Mouse (Mus musculus) thymus, adult 2 months (tissue): ENCODE results near the gene Map3k3. TPM values are rescaled to one million over a fixed set of nuclear protein-coding genes. Genes with fewer than 3 reads are reported as not detected.
A peak's percentile ranks its signal among the peaks of the same experiment; 100 is the strongest.

Experiments
- DNase-seq: peaks from one replicate; pipeline ENCODE4 v3.0.0; 2021
- H3K27ac ChIP-seq: fragments of 200-500 bp; 2 replicates; pipeline ENCODE4 v1.5.1; 2012; ENCODE audit warnings: low read length, control low read depth; ENCODE audit not compliant: control insufficient read depth, insufficient read depth
- H3K27me3 ChIP-seq: fragments of 200-500 bp; 2 replicates; pipeline ENCODE4 v1.6.1; 2012; ENCODE audit warnings: mild to moderate bottlenecking, low read length, moderate library complexity, mixed read lengths; ENCODE audit not compliant: control insufficient read depth, insufficient read depth
- H3K36me3 ChIP-seq: fragments of 200-500 bp; 2 replicates; pipeline ENCODE4 v1.6.1; 2012; ENCODE audit warnings: mild to moderate bottlenecking, low read length, moderate library complexity; ENCODE audit not compliant: control insufficient read depth, insufficient read depth
- H3K4me1 ChIP-seq: fragments of 200-500 bp; replicated peaks from 2 replicates; pipeline ENCODE4 v1.6.1; 2012; ENCODE audit warnings: low read length; ENCODE audit not compliant: control insufficient read depth, insufficient read depth
- H3K4me3 ChIP-seq: fragments of 200-500 bp; 2 replicates; pipeline ENCODE4 v1.5.1; 2012; ENCODE audit warnings: mild to moderate bottlenecking, low read length, control low read depth, moderate library complexity; ENCODE audit not compliant: control insufficient read depth, insufficient read depth
- CTCF ChIP-seq: fragments of 200-500 bp; IDR thresholded peaks from 2 replicates; pipeline ENCODE4 v1.5.1; 2012; ENCODE audit warnings: mild to moderate bottlenecking, control low read depth, low read length, moderate library complexity, borderline replicate concordance; ENCODE audit not compliant: control insufficient read depth, poor library complexity, insufficient read depth; ENCODE audit errors: extremely low read depth
- POLR2A ChIP-seq: fragments of 200-500 bp; IDR thresholded peaks from 2 replicates; pipeline ENCODE4 v1.6.1; 2012; ENCODE audit warnings: mild to moderate bottlenecking, low read length, control low read depth, moderate library complexity; ENCODE audit not compliant: control insufficient read depth, poor library complexity, insufficient read depth; ENCODE audit errors: extremely low read depth
- WGBS: fragments of 180-500 bp; shearing (Covaris S2); methylation state at CpG from one replicate; pipeline ENCODE4 v1.1.7; 2018; 5-methylcytosine and 5-hydroxymethylcytosine counted together
- polyA plus RNA-seq: library from polyadenylated mRNA; depleted of rRNA; stranded (reverse); fragments of >200 nt; gene quantifications from 2 replicates; pipeline ENCODE4 v1.2.3, GENCODE M21; 2012

Map3k3 gene
- polyA plus RNA-seq, 1 experiment: 45.6 TPM

DNA sequence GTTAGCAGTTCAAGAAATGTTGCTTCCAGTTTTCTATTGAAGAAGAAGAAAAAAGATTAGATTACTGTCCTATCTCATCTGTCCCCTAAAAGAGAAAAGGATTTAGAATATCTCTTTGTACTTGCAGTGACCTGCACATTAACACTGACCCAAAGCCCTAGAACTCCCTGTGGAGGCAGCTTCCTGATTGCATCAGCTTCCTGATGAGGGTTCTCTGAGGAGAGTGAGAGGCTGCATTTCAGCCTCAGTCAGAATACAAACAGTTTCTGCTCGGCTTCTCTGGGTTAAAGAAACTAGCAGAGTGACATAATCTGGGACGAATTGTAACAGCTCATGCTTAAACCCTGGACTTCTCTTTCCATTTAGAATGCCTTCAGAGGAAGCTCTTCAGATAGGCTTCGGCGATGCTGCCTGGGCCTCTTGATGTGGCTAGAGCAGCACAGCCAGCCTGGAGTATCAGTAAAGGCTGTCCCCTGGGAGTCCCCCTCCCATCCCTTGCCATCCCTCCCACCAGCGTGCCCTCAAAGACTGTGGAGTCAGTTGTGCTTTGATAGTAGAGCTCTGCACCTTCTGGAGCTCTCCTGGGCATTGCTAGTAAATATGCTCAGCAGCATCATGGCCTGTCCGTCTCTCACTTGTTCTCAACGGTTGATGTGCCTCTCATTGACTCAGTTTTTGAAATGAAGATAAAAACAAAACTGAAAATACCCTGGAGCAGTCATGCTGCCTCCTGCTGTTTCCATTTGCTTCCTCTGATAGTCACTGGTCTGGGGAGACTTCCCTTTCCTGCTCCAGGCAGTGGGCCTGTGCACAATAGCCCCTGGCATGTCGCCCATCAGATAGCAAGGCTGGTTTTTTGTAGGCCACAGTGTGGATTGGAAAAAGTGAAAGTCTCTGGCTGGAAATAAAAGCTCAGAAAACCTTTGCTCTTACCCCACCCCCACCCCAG lies 50.4 kb downstream of the Map3k3 start:
- DNase-seq: no peak

DNA sequence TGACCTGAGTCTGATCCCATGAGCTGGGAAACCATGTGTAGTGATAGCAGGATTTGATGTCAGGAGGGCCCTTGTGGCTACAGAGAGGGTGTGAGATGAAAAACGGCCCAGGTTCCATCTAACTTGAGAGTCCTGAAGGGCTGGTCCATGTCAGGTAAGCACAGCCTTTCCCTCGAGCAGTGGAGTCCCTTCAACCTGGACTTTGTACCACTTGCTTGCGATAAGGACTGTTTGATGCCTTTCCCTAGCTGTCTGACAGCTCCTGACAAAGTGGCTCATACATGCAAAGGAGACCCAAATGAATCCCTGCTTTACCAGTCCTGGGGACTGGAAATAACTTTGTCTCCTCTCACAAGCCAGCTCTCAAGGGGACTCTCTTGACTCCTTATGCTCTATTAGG lies 66.8 kb downstream of the Map3k3 start:
- Histone ChIP-seq H3K4me3 (no peak overlapping the region), H3K27ac (no peak overlapping the region), H3K27me3 (no peaks in the 10 kb centered on the region), H3K4me1 (peaks cover 5% of the 10 kb centered on the region), H3K36me3 (peaks cover 55% of the 10 kb centered on the region)
- WGBS: 96% methylated on average over 3 of the region's 3 CpGs
- DNase-seq: no peak
- TF ChIP-seq POLR2A (no peak), CTCF (no peak)

More for the DNA sequence above, 50.4 kb downstream of the Map3k3 start:
- Histone ChIP-seq H3K4me3 (no peak overlapping the region), H3K27ac (peak overlapping the region; percentile 33; the same call in 1 of the 2 replicates), H3K36me3 (no peaks in the 10 kb centered on the region), H3K4me1 (peaks cover 6% of the 10 kb centered on the region), H3K27me3 (no peaks in the 10 kb centered on the region)
- 13% methylated on average over 8 of the region's 8 CpGs for WGBS
- TF ChIP-seq POLR2A (no peak), CTCF (no peak)

DNA sequence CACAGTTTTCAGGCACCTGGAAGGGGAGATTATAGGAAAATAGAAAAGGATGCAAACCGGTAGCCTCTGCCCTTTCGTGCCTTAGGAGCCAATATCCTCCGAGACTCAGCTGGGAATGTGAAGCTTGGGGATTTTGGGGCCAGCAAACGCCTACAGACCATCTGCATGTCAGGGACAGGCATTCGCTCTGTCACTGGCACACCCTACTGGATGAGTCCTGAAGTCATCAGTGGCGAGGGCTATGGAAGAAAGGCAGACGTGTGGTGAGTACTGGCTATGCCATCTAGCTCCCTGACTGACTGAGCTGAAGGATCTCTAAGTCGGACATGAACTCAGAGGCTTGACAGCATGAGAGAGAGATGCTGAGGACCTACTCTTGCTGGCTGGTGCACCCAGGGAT lies 67.7 kb downstream of the Map3k3 start:
- no peaks in the 10 kb centered on the region for H3K27me3 ChIP-seq
- no peak overlapping the region for H3K27ac ChIP-seq
- no peak for DNase-seq
- H3K4me3 ChIP-seq: no peak overlapping the region
- H3K36me3 ChIP-seq: peaks cover 57% of the 10 kb centered on the region
- TF ChIP-seq CTCF (no peak), POLR2A (no peak)
- peaks cover 13% of the 10 kb centered on the region for H3K4me1 ChIP-seq
- 92% methylated on average over 8 of the region's 8 CpGs for WGBS

DNA sequence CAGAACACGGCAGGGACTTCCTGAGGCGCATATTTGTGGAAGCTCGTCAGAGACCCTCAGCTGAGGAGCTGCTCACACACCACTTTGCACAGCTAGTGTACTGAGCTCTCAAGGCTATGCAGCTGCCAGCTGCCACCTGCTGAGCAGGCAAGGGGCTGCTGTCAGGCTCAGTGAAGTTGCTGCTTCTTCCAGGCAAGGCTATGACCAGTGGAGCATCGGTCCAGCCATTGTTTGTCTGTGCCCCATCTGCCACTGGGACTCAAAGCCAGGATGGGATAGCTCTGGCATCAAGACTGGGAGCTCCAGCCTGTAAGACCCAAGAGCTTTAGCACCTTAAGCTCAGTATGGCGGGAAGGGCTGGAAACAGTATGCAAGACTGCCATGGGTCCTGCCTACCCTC lies 69.7 kb downstream of the Map3k3 start:
- WGBS: 90% methylated on average over 5 of the region's 5 CpGs
- TF ChIP-seq CTCF (no peak), POLR2A (no peak)
- H3K27me3 ChIP-seq: no peaks in the 10 kb centered on the region
- no peak for DNase-seq
- H3K36me3 ChIP-seq: peaks cover 63% of the 10 kb centered on the region
- H3K4me3 ChIP-seq: no peak overlapping the region
- H3K4me1 ChIP-seq: peaks cover 25% of the 10 kb centered on the region
- H3K27ac ChIP-seq: no peak overlapping the region

DNA sequence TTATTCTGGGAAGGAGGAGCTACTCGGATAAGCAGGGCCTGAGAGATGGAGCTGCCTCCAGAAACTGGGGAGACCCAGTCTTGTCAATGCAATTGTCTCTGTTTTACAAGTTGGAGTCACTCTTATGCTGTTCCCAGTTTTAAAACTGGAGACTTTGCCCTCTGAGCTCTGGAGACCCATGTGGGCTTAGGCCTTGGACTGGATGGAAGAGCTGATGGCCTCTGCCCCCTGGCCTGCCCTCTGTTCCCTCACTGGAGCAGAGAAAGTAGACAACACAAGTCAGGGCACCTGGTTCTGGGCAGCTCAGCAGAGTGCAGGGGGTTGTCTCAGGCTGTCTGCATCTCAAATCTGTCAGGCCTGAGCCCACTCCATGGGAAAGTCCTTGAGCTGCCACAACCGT lies 70.4 kb downstream of the Map3k3 start:
- H3K27me3 ChIP-seq: no peaks in the 10 kb centered on the region
- no peak overlapping the region for H3K27ac ChIP-seq
- no peak overlapping the region for H3K4me3 ChIP-seq
- H3K4me1 ChIP-seq: peaks cover 25% of the 10 kb centered on the region
- DNase-seq: no peak
- TF ChIP-seq POLR2A: no peak
- WGBS: 91% methylated on average over 2 of the region's 2 CpGs
- H3K36me3 ChIP-seq: peaks cover 57% of the 10 kb centered on the region

DNA sequence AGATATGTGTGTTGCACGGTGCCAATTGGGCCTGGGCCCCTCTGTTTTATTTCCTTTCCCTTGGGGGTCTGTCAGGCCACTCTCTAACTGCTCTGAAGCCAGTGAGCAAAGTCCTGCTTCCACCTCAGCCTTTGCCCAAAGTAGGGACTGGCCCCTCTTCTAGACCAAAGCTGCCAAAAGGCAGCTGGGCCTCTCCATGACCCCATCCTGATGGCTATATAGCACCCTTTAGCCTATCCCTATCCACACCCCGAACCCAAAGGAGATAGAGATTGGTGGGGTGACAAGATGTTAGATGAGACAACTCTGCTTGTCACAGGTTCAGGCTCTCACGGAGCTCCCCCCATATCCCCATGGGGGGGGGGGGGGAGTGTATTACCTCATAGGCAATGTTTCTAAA lies 71.3 kb downstream of the Map3k3 start:
- Histone ChIP-seq H3K36me3 (peaks cover 53% of the 10 kb centered on the region), H3K4me3 (no peak overlapping the region), H3K27me3 (no peaks in the 10 kb centered on the region), H3K27ac (peak overlapping the region; percentile 35; the same call in 1 of the 2 replicates), H3K4me1 (peaks cover 27% of the 10 kb centered on the region)
- no peak for TF ChIP-seq POLR2A
- no peak for TF ChIP-seq CTCF
- DNase-seq: no peak
- 69% methylated on average over 3 of the region's 3 CpGs for WGBS

DNA sequence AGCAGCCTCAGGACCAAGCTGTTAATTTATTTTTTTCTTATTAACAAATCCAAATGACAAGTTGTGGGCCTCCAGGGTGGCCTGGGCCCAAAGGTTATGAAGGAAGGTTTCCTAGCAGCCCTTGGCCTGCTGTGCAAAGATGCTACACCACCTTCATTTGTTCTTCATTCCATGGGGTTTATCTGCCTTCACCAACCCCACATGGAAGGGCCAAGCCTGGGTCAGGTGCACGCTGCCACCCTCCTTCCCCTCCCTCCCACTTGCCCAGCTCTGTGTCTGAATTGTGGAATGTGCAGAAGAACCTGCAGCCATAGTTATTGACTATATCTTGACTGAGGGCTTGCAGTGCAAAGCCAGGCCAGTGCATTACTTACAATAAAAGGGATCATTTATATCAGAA lies 71.8 kb downstream of the Map3k3 start:
- TF ChIP-seq CTCF (no peak), POLR2A (no peak)
- Histone ChIP-seq H3K4me3 (no peak overlapping the region), H3K36me3 (peaks cover 49% of the 10 kb centered on the region), H3K4me1 (peaks cover 31% of the 10 kb centered on the region), H3K27ac (peak overlapping the region; percentile 33; the same call in 1 of the 2 replicates), H3K27me3 (no peaks in the 10 kb centered on the region)
- no peak for DNase-seq
- 97% methylated on average over 1 of the region's 1 CpGs for WGBS
